Mouse (Mus musculus): ENCODE results near the gene Slit1.

GRCm38 (mm10) chr19:41786896-41787295, 43.4 kb upstream of the Slit1 start:
- TF ChIP-seq EP300 (IDR thresholded peaks at IDR 0.05; ENCODE audit: low read depth), result no peak
- no peak for TF ChIP-seq CTCF (IDR thresholded peaks at IDR 0.05; ENCODE audit: low read depth)
